Mouse (Mus musculus) CD4-positive, CD25-positive, alpha-beta regulatory T cell, adult 2 months (primary cell): ENCODE measurements around the gene 1700020L24Rik.

Experiments used
- DNase-seq: peaks from one replicate; pipeline ENCODE4 v3.0.0-alpha.2; 2012; ENCODE audit warnings: low read depth, low spot score

1700020L24Rik gene

GRCm38 (mm10) chr11:83437377-83437776 lies at the start of gene 1700020L24Rik:
TSS of gene 1700020L24Rik (plus strand) at chr11:83437677.
- no peak for DNase-seq

GRCm38 (mm10) chr11:83393062-83393461 lies 44.4 kb upstream of the 1700020L24Rik start:
- no peak for DNase-seq

GRCm38 (mm10) chr11:83394802-83395439 lies 42.6 kb upstream of the 1700020L24Rik start:
- no peak for DNase-seq

- DNase-seq, result no peak
Measured at GRCm38 (mm10) chr11:83397626-83398025, 39.9 kb upstream of the 1700020L24Rik start.

GRCm38 (mm10) chr11:83398724-83399123 lies 38.8 kb upstream of the 1700020L24Rik start:
- DNase-seq, result no peak

- no peak for DNase-seq
Measured at GRCm38 (mm10) chr11:83403787-83404186, 33.7 kb upstream of the 1700020L24Rik start.

GRCm38 (mm10) chr11:83406391-83406790 lies 31.1 kb upstream of the 1700020L24Rik start:
- no peak for DNase-seq

- no peak for DNase-seq
Measured at GRCm38 (mm10) chr11:83408242-83408641, 29.2 kb upstream of the 1700020L24Rik start.

GRCm38 (mm10) chr11:83409087-83409754 lies 28.3 kb upstream of the 1700020L24Rik start, which contains the start of gene Rasl10b:
TSS of gene Rasl10b (plus strand) at chr11:83409137.
- no peak for DNase-seq

GRCm38 (mm10) chr11:83409792-83410291 lies 27.6 kb upstream of the 1700020L24Rik start:
- no peak for DNase-seq

- DNase-seq, result no peak
Measured at GRCm38 (mm10) chr11:83410510-83410909, 27.0 kb upstream of the 1700020L24Rik start.

- DNase-seq, result peak; percentile 63
Measured at GRCm38 (mm10) chr11:83417080-83417479, 20.4 kb upstream of the 1700020L24Rik start.

- DNase-seq, result no peak
Measured at GRCm38 (mm10) chr11:83417708-83418107, 19.8 kb upstream of the 1700020L24Rik start.

- no peak for DNase-seq
Measured at GRCm38 (mm10) chr11:83418566-83418965, 18.9 kb upstream of the 1700020L24Rik start.

GRCm38 (mm10) chr11:83420338-83420737 lies 17.1 kb upstream of the 1700020L24Rik start:
- peak; percentile 25 for DNase-seq

GRCm38 (mm10) chr11:83421305-83421704 lies 16.2 kb upstream of the 1700020L24Rik start:
- DNase-seq, result peak; percentile 79

- peak; percentile 83 for DNase-seq
Measured at GRCm38 (mm10) chr11:83424681-83425080, 12.8 kb upstream of the 1700020L24Rik start.

GRCm38 (mm10) chr11:83426964-83427363 lies 10.5 kb upstream of the 1700020L24Rik start:
- peak; percentile 30 for DNase-seq

- no peak for DNase-seq
Measured at GRCm38 (mm10) chr11:83429355-83429754, 8.1 kb upstream of the 1700020L24Rik start, which contains the start of gene Gas2l2. TSS of gene Gas2l2 (minus strand) at chr11:83429455.

- DNase-seq, result no peak
Measured at GRCm38 (mm10) chr11:83432533-83432932, 4.9 kb upstream of the 1700020L24Rik start.

- peak; percentile 41 for DNase-seq
Measured at GRCm38 (mm10) chr11:83439426-83440060, 2.1 kb downstream of the 1700020L24Rik start.
